Mouse (Mus musculus) embryonic fibroblast, embryonic 13.5 days (primary cell): ENCODE data around the gene Zcchc3.

Experiments
- CTCF ChIP-seq: IDR thresholded peaks from 2 replicates; pipeline ENCODE4 v1.5.1; 2011; ENCODE audit warnings: mild to moderate bottlenecking, control low read depth, low read length, moderate library complexity, borderline replicate concordance; ENCODE audit not compliant: insufficient read depth
- POLR2A ChIP-seq: IDR thresholded peaks from 2 replicates; pipeline ENCODE4 v1.6.1; 2011; ENCODE audit warnings: low read depth, mild to moderate bottlenecking, control low read depth, low read length, moderate library complexity

DNA sequence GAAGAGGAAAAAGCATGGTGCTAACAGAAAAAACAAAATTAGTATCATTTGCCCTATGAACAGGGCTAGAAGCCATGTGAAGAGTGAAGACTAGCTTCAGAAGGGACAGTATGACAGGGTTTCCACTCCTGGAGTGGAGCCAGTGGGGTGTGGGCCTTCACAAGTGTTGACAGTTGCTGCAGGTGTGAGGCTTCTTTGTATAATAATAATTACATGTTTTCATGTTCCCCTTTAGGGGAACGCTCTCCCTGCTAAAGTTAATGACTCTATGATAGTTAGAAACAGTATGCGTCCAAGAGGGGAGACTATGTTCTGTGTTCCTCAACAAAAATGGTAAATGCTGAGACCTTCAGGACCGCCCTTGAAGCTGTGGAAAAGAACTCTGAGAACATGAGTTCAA, 959 bp upstream of the Zcchc3 start:
- no peak for TF ChIP-seq POLR2A
- no peak for TF ChIP-seq CTCF
